Mouse (Mus musculus): ENCODE data around the gene Gmfb.

DNA sequence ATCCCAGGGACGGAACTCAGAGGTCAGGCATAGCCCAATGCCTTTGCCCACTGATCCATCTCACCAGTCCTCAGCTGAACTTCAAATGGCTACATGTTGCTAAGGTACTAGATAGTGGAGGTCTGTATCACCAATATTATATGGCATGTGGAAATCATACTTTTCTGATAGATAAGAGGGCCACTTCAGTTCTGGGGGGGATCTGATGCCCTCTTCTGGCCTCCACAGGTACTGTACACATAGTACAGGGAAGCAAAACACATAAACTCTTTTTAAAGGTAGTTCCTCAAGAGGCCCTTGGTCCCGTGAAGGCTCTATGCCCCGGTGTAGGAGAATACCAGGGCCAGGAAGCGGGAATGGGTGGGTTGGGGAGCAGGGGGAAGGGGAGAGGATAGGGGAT is 31.7 kb downstream of the Gmfb start:
- TF ChIP-seq CTCF (IDR thresholded peaks at IDR 0.05; ENCODE audit: borderline replicate concordance, control insufficient read depth, extremely low read depth, insufficient read depth, low read length, poor library complexity): no peak
- TF ChIP-seq POLR2A (IDR thresholded peaks at IDR 0.05; ENCODE audit: control insufficient read depth, extremely low read depth, insufficient read depth, low read length, poor library complexity): no peak
